Mouse (Mus musculus): ENCODE results near the gene Chchd6. TPM values are rescaled to one million over a fixed set of nuclear protein-coding genes. Genes with fewer than 3 reads are reported as not detected.

Gene Chchd6
- polyA plus RNA-seq, 1 experiment, result 7.4 TPM

GRCm38 (mm10) chr6:89535626-89536225, 59.7 kb downstream of the Chchd6 start:
- no peak overlapping the region for H3K27ac ChIP-seq (ENCODE audit: insufficient read depth, low read length)
- no peaks in the 10 kb centered on the region for H3K4me1 ChIP-seq (ENCODE audit: control insufficient read depth, insufficient read depth, insufficient read length)
- TF ChIP-seq CTCF (IDR thresholded peaks at IDR 0.05; ENCODE audit: extremely low read depth, insufficient read depth, insufficient read length, insufficient replicate concordance) (no peak), POLR2A (IDR thresholded peaks at IDR 0.05; ENCODE audit: low read depth, low read length) (no peak)
- no peak overlapping the region for H3K4me3 ChIP-seq (ENCODE audit: extremely low read depth, insufficient read depth, insufficient read length)
- no peak for DNase-seq (ENCODE audit: low read depth in 1 of 2, low spot score in 2 of 2)
- 76% methylated on average over 1 of the region's 1 CpGs for WGBS
- H3K36me3 ChIP-seq (ENCODE audit: control insufficient read depth, insufficient read depth, low read length), result no peaks in the 10 kb centered on the region
- H3K27me3 ChIP-seq (ENCODE audit: control insufficient read depth, insufficient read depth, low read length), result no peaks in the 10 kb centered on the region

- TF ChIP-seq POLR2A (IDR thresholded peaks at IDR 0.05; ENCODE audit: low read depth, low read length), result no peak
- TF ChIP-seq CTCF (IDR thresholded peaks at IDR 0.05; ENCODE audit: extremely low read depth, insufficient read depth, insufficient read length, insufficient replicate concordance), result no peak
- Histone ChIP-seq H3K27me3 (ENCODE audit: control insufficient read depth, insufficient read depth, low read length) (no peaks in the 10 kb centered on the region), H3K4me3 (ENCODE audit: extremely low read depth, insufficient read depth, insufficient read length) (no peak overlapping the region), H3K27ac (ENCODE audit: insufficient read depth, low read length) (no peak overlapping the region), H3K36me3 (ENCODE audit: control insufficient read depth, insufficient read depth, low read length) (no peaks in the 10 kb centered on the region), H3K4me1 (ENCODE audit: control insufficient read depth, insufficient read depth, insufficient read length) (no peaks in the 10 kb centered on the region)
- DNase-seq (ENCODE audit: low read depth in 1 of 2, low spot score in 2 of 2), result no peak
- 100% methylated on average over 2 of the region's 2 CpGs for WGBS
These were observed 70.7 kb downstream of the Chchd6 start for GRCm38 (mm10) chr6:89524766-89525165.

- TF ChIP-seq POLR2A (IDR thresholded peaks at IDR 0.05; ENCODE audit: low read depth, low read length) (no peak), CTCF (IDR thresholded peaks at IDR 0.05; ENCODE audit: extremely low read depth, insufficient read depth, insufficient read length, insufficient replicate concordance) (no peak)
- Histone ChIP-seq H3K27me3 (ENCODE audit: control insufficient read depth, insufficient read depth, low read length) (no peaks in the 10 kb centered on the region), H3K4me1 (ENCODE audit: control insufficient read depth, insufficient read depth, insufficient read length) (no peaks in the 10 kb centered on the region), H3K4me3 (ENCODE audit: extremely low read depth, insufficient read depth, insufficient read length) (no peak overlapping the region), H3K27ac (ENCODE audit: insufficient read depth, low read length) (no peak overlapping the region), H3K36me3 (ENCODE audit: control insufficient read depth, insufficient read depth, low read length) (no peaks in the 10 kb centered on the region)
- no peak for DNase-seq (ENCODE audit: low read depth in 1 of 2, low spot score in 2 of 2)
These were observed 85.3 kb downstream of the Chchd6 start for GRCm38 (mm10) chr6:89510154-89510553.

DNA sequence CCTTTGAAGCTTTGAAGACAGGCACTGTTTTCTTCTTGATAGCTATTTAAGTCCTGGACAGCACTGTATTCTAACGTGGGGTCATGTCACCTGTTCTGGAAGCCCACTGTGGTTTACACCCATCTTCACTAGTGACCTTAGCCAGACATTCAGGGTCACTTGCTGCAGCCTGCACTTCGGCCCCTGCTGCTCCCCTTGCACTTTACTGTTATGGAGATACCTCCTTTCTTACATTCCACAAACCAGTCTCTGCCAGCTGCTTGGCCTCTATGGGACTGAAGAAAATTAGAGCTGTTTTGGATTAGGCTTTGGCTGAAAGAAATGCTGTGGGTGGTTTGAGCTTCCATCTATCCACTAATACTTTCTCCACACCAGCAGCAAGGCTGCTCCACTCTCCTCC, 86.7 kb downstream of the Chchd6 start:
- 77% methylated on average over 2 of the region's 2 CpGs for WGBS
- no peak for DNase-seq (ENCODE audit: low read depth in 1 of 2, low spot score in 2 of 2)
- Histone ChIP-seq H3K4me3 (ENCODE audit: extremely low read depth, insufficient read depth, insufficient read length) (no peak overlapping the region), H3K36me3 (ENCODE audit: control insufficient read depth, insufficient read depth, low read length) (no peaks in the 10 kb centered on the region), H3K4me1 (ENCODE audit: control insufficient read depth, insufficient read depth, insufficient read length) (no peaks in the 10 kb centered on the region), H3K27me3 (ENCODE audit: control insufficient read depth, insufficient read depth, low read length) (no peaks in the 10 kb centered on the region), H3K27ac (ENCODE audit: insufficient read depth, low read length) (no peak overlapping the region)
- TF ChIP-seq POLR2A (IDR thresholded peaks at IDR 0.05; ENCODE audit: low read depth, low read length) (no peak), CTCF (IDR thresholded peaks at IDR 0.05; ENCODE audit: extremely low read depth, insufficient read depth, insufficient read length, insufficient replicate concordance) (no peak)

- Histone ChIP-seq H3K36me3 (ENCODE audit: control insufficient read depth, insufficient read depth, low read length) (no peaks in the 10 kb centered on the region), H3K27ac (ENCODE audit: insufficient read depth, low read length) (no peak overlapping the region), H3K27me3 (ENCODE audit: control insufficient read depth, insufficient read depth, low read length) (no peaks in the 10 kb centered on the region), H3K4me3 (ENCODE audit: extremely low read depth, insufficient read depth, insufficient read length) (no peak overlapping the region), H3K4me1 (ENCODE audit: control insufficient read depth, insufficient read depth, insufficient read length) (no peaks in the 10 kb centered on the region)
- TF ChIP-seq POLR2A (IDR thresholded peaks at IDR 0.05; ENCODE audit: low read depth, low read length), result no peak
- DNase-seq (ENCODE audit: low read depth in 1 of 2, low spot score in 2 of 2), result no peak
These were observed 87.2 kb downstream of the Chchd6 start for GRCm38 (mm10) chr6:89508263-89508662.

- 71% methylated on average over 1 of the region's 1 CpGs for whole genome bisulfite sequencing
- no peak for TF ChIP-seq CTCF (IDR thresholded peaks at IDR 0.05; ENCODE audit: extremely low read depth, insufficient read depth, insufficient read length, insufficient replicate concordance)
- no peak for DNase-seq (ENCODE audit: low read depth in 1 of 2, low spot score in 2 of 2)
- Histone ChIP-seq H3K36me3 (ENCODE audit: control insufficient read depth, insufficient read depth, low read length) (no peaks in the 10 kb centered on the region), H3K4me3 (ENCODE audit: extremely low read depth, insufficient read depth, insufficient read length) (no peak overlapping the region), H3K27ac (ENCODE audit: insufficient read depth, low read length) (no peak overlapping the region), H3K4me1 (ENCODE audit: control insufficient read depth, insufficient read depth, insufficient read length) (no peaks in the 10 kb centered on the region), H3K27me3 (ENCODE audit: control insufficient read depth, insufficient read depth, low read length) (no peaks in the 10 kb centered on the region)
These were observed 95.5 kb downstream of the Chchd6 start for GRCm38 (mm10) chr6:89499961-89500360.

GRCm38 (mm10) chr6:89498764-89499516, 96.5 kb downstream of the Chchd6 start:
- TF ChIP-seq POLR2A (IDR thresholded peaks at IDR 0.05; ENCODE audit: low read depth, low read length) (no peak), CTCF (IDR thresholded peaks at IDR 0.05; ENCODE audit: extremely low read depth, insufficient read depth, insufficient read length, insufficient replicate concordance) (no peak)
- no peaks in the 10 kb centered on the region for H3K27me3 ChIP-seq (ENCODE audit: control insufficient read depth, insufficient read depth, low read length)
- H3K4me1 ChIP-seq (ENCODE audit: control insufficient read depth, insufficient read depth, insufficient read length), result no peaks in the 10 kb centered on the region
- no peak overlapping the region for H3K27ac ChIP-seq (ENCODE audit: insufficient read depth, low read length)
- no peaks in the 10 kb centered on the region for H3K36me3 ChIP-seq (ENCODE audit: control insufficient read depth, insufficient read depth, low read length)
- WGBS, result 64% methylated on average over 6 of the region's 6 CpGs
- no peak for DNase-seq (ENCODE audit: low read depth in 1 of 2, low spot score in 2 of 2)
- H3K4me3 ChIP-seq (ENCODE audit: extremely low read depth, insufficient read depth, insufficient read length), result no peak overlapping the region
